Mouse (Mus musculus) thymus, adult 2 months (tissue): Measurements from ENCODE around the gene Lhfp.

Source experiments
- CTCF ChIP-seq: fragments of 200-500 bp; IDR thresholded peaks from 2 replicates; pipeline ENCODE4 v1.5.1; 2012; ENCODE audit warnings: mild to moderate bottlenecking, control low read depth, low read length, moderate library complexity, borderline replicate concordance; ENCODE audit not compliant: control insufficient read depth, poor library complexity, insufficient read depth; ENCODE audit errors: extremely low read depth
- POLR2A ChIP-seq: fragments of 200-500 bp; IDR thresholded peaks from 2 replicates; pipeline ENCODE4 v1.6.1; 2012; ENCODE audit warnings: mild to moderate bottlenecking, low read length, control low read depth, moderate library complexity; ENCODE audit not compliant: control insufficient read depth, poor library complexity, insufficient read depth; ENCODE audit errors: extremely low read depth

DNA sequence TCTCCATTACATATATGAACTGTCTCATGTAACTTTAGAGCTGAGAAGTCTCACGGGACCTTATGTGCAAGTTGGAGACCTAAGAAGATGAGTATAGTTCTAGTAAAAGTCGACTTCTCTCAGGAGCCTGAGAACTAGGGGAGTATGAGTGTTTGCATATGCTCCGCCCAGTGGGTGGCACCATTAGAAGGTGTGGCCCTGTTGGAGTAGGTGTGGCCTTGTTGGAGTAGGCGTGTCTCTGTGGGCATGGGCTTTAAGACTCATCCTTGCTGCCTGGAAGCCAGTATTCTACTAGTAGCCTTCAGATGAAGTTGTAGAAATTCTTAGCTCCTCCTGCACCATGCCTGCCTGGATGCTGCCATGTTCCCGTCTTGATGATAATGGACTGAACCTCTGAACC lies 105.7 kb downstream of the Lhfp start:
- TF ChIP-seq CTCF (no peak), POLR2A (no peak)
